Mouse (Mus musculus): ENCODE measurements around the gene Reg4.

GRCm38 (mm10) chr3:98246985-98247751, 25.2 kb downstream of the Reg4 start:
- no peak for TF ChIP-seq CTCF (IDR thresholded peaks at IDR 0.05; ENCODE audit: low read depth, low read length)
- TF ChIP-seq POLR2A (IDR thresholded peaks at IDR 0.05; ENCODE audit: extremely low read depth, insufficient read depth, low read length): no peak
